Mouse (Mus musculus) lung, postnatal 36 days (tissue): ENCODE measurements around the gene Olfr92.

Source experiments
- DNase-seq: peaks from one replicate; pipeline ENCODE4 v3.0.0; 2022; ENCODE audit warnings: mixed read lengths

Gene Olfr92

GRCm38 (mm10) chr17:37061435-37061834 lies 58.5 kb downstream of the Olfr92 start:
- no peak for DNase-seq
